Mouse (Mus musculus) CD8-positive naive resting alpha-beta T cell, adult 57 days (primary cell): ENCODE results near the gene Slc22a2. TPM values are rescaled to one million over a fixed set of nuclear protein-coding genes. Genes with fewer than 3 reads are reported as not detected.

Experiments used
- total RNA-seq: library from RNA; stranded (reverse); gene quantifications from one replicate; pipeline ENCODE4 v1.2.4, GENCODE M21; 2023

Slc22a2 gene
- not detected for total RNA-seq

DNA sequence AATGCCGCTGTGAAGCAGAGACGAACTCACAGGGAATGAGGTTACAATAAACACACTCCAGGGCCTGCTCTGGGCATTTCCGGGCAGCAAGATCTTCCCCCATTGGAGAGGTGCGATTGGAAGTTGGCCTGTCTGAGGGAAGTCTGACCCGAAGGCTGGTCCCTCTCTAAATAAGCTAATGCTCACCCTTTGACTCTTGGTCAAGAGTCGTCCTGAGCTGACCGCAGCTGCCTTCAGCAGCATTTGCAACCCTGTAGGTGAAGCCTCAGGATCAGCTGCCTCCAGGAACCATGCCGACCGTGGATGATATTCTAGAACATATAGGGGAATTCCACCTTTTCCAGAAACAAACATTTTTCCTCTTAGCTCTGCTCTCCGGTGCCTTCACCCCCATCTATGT is at the start of gene Slc22a2:
Slc22a2 (plus strand) TSS at position 142 of the 400 bp plus-strand sequence.

DNA sequence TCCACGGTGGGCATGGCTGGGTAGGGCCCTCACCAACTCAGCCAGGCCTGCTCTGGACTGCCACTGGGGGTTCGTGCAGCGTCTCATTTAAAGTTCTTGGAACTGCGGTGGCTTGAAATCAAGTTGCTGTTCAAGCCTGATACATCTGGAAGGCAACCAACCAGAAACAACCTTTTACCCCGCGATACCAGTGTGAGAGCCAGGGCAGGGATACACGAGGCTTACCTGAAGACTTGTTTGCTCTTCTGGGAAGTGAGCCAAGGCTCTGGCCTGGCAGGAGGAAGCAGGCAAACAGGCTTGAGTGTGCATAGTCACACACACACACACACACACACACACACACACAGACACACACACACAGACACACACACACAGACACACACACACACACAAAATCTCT is 91.7 kb downstream of the Slc22a2 start, which contains the start of gene Slc22a1:
Slc22a1 (minus strand) TSS at position 184 of the 400 bp plus-strand sequence.

Other genes with a start within 250 kb of the Slc22a2 start
- gene Plg, start 205.5 kb upstream of the Slc22a2 start, total RNA-seq, result not detected
- 0.18 TPM for gene Slc22a3, start 76.4 kb upstream of the Slc22a2 start, total RNA-seq
- gene Slc22a1, start 91.7 kb downstream of the Slc22a2 start, total RNA-seq, result not detected
- 36.8 TPM for gene Igf2r, start 185.5 kb downstream of the Slc22a2 start, total RNA-seq